Mouse (Mus musculus): ENCODE data around the gene Ttc39d. TPM values are rescaled to one million over a fixed set of nuclear protein-coding genes. Genes with fewer than 3 reads are reported as not detected.
"Not testable (repeated sequence)": the region's sequence is repeated elsewhere in the genome, so short reads cannot be mapped to it uniquely, and the experiment has no call there.

Gene Ttc39d
- polyA plus RNA-seq, 1 experiment: not detected

DNA sequence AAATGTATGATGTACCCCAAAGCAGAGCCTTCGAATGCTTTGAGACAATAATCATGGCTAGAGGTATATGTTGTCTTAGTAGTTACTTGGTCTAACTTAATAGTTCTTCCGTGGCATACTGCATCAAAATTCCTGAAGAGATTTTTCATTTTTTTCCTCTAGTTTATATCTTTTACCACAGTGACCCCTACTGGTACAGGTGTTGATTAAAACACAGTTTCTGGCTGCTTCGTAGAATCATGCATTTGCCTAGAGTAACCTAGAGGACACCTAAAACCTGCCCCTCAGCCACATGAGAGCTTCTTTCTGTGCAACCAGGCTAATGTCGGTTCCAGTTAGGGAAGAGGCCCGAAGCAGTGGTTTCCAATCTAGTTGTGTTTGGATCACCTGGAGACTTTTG is 14.2 kb upstream of the Ttc39d start:
- no peak for DNase-seq (ENCODE audit: low spot score)

DNA sequence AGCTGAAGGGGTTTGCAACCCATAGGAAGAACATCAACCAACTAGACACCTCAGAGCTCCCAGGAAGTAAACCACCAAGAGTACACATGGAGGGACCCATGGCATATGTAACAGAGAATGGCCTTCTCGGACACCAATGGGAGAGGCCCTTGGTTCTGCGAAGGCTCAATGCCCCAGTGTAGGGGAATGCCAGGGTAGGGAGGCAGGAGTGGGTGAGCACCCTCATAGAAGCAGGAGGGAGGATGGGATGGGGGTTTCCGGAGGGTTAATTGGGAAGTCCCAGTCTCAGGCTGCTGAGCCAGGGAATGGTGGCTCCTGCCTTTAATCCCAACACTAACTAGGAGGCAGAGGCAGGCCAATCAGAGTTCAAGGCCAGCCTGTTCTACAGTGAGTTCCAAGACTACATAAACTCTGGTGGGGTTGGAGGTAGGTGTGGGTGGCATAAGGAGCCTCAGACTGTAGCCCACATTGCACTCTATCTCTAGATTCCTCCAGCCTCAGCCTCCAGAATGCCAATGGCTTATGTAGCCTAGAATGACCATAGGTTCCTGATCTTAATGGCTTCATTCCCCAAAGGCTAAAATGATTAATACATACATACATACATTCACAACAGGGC is 8.0 kb upstream of the Ttc39d start:
- DNase-seq (ENCODE audit: low spot score): no peak

DNA sequence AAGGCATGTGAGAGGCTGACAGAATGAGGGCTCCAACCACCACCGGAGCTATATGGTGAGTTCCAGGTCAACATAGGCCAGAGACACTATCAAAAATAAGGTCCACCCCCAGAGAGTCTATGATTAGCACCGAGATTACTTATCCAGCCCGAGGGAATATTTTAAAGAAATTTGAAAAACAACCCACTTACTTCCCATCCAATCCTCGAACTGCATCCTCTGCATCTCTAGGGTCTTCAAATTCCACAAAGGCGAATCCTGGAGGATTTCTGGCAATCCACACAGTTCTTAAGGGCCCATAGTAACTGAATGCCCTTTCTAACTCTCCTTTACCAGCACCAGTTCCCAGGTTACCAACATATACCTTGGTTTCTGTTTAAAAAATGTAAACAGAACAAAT is 1.6 kb upstream of the Ttc39d start:
- DNase-seq (ENCODE audit: low spot score): no peak

DNA sequence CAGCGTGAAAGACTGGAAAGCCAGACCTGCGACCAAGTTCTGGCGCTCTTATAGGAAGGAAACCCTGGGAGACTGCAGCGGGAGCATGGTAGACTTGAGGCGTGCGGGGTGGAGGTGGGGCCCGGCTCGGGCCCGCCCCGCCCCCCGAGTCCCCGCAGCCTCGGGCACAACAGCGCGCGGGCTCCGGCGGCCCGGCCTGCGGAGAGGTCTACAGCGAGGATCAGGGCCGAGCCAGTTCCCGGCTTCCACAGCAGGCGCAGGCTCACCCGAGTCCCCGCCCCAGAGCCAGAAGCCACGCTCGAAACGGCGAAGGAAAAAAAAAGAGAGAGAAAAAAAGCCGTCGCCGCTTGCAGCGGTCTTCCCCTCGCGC is 974 bp upstream of the Ttc39d start:
- DNase-seq (ENCODE audit: low spot score): no peak

DNA sequence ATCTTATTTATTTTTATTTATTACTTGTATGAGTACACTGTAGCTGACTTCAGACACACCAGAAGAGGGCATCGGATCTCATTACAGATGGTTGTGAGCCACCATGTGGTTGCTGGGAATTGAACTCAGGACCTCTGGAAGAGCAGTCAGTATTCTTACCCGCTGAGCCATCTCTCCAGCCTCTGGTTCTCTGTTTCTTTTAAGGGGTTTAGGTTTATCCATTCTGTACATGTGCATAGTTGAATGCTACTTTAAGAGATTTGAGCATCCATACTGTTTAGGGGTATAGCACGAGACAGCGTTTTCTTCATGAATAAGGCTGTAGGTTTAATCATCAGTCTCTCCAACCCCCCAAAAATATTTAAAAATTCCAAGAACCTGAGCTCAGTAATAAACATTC is 6.7 kb downstream of the Ttc39d start:
- not testable (repeated sequence) for DNase-seq (ENCODE audit: low spot score)

DNA sequence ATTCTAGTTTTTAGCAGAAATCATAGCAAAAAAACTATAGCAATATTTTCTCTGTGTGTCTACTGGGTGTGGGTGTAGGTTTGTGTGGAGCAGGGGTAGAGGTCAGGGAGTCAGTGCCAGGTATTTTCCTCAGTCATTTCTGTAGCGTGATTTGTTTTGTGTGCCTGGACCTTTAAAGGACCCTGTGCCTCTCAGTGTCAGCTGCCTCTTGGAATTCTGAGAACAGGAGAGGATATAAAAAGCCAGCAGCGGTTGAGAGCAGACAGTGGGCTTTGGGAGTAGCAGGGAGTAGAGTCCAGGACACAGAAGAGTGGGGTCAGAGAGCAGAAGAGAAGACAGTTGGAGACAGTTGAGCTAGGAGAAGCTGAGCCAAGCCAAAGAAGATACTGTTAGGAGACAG is 12.9 kb downstream of the Ttc39d start:
- DNase-seq (ENCODE audit: low spot score): no peak

DNA sequence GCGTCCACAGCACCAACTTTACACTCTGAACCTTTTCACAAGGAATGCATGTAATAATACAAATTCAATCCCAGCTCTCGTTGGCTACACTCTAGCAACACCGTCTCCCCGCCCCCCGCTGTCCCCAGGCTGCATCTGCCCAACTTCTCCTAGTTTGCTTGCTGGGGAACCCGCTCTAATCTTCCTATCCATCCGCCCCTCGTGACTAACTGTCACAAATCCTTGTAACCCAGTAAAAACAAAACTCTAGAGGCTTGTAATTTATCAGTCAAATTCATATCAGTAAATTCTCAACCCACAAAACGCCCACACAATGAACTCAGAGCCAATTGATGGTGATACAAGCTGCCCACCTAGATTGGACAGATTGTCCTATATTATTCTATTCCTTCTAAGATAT is 13.9 kb downstream of the Ttc39d start:
- no peak for DNase-seq (ENCODE audit: low spot score)

DNA sequence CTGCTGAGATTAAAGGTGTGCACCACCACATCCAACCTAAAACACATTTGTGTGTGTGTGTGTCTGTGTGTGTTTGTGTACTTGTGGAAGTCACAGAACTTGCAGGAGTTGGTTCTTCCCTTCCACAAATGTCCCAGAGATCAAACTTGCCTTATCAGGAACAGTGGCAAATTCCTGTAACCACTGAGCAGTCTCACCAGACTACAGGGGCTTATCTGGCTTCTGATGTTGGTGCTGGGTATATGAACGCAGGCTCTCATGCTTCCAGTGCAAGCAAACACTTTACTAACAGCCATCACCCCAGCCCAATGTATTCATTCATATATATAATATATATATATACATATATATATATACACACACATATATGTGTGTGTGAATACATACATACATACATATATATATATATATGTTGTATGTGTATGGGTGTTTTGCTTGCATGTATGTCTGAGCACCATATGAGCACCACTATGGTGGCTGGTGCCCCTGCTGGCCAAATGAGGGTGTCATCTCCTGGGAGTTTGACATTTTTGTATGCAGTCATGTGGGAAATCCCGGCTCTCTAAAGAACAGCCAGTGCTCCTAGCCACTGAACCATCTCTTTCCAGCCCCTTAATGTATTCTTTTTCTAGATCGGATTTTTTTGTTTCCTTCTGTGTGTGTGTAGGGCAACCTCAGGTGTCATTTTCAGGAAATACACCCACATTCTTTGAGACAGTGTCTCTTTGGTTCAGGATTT is 14.8 kb downstream of the Ttc39d start:
- no peak for DNase-seq (ENCODE audit: low spot score)

DNA sequence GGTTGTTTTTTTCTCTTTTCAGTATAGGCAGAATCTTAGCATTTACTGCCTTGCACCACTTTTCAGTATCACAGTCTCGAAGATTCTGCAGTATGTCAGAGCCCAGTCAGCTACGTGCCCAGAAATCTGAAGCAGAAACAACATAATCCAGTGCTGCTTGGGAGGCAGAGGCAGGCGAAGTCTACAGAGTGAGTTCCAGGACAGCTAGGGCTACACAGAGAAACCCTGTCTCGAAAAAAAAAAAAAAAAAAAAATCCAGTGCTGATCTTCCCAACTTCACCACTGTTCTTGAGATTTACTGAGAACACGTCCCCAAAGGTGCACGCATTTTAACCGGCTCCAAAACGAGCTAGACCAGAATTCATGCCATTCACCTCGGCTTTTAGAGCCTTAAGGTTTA is 16.6 kb downstream of the Ttc39d start:
- DNase-seq (ENCODE audit: low spot score): no peak

DNA sequence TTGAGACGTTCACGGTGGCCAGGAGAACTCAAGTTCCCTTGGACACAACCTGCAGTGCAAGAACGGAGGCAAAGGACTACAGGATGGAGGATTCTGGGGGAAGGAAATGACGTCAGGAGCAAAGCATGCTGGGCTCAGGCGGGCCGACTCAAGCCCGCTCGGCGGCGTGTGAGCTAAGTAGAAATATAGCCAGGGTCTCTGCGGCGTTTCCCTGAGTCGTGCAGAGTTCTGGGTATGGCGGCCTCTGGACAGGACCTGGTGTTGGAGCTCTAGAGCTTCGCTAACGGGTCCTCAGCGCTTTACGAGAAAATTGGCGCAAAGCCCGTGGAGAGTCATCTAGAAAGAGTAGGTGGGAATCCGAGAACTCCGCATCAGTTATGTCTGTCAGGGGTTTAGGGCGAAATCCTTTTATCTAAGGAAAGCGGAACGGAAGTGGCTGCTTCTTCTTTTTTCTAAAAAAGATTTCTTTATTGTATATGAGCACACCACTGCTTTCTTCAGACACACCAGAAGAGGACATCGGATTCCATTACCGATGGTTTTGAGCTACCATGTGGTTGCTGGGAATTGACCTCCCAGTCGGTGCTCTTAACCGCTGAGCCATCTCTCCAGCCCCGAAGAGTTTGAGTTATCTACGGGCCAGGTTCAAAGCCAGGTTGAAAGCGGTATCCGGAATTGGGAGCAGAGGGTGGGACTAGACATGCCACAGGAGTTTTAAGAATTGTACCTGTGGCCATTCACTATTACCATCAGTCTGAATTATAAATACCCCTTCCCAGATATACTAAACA is 17.3 kb downstream of the Ttc39d start, which contains the start of gene Gemin6:
TSS of gene Gemin6 (plus strand) at position 116 of the 791 bp plus-strand sequence.
- DNase-seq (ENCODE audit: low spot score): peak; percentile 54

DNA sequence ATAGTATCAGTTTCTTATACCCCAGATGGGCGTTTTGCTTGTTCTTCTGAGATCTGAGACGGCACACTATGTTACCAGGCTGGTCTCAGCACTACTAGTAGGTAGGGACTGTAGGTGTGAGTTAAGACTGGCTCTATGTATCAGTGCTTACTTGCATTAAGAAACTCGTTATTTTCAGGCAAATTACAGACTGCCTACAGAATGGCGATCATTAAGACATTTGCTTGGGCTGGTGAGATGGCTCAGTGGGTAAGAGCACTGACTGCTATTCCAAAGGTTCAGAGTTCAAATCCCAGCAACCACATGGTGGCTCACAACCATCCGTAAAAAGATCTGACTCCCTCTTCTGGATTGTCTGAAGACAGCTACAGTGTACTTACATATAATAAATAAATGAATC is 17.9 kb downstream of the Ttc39d start:
- not testable (repeated sequence) for DNase-seq (ENCODE audit: low spot score)

DNA sequence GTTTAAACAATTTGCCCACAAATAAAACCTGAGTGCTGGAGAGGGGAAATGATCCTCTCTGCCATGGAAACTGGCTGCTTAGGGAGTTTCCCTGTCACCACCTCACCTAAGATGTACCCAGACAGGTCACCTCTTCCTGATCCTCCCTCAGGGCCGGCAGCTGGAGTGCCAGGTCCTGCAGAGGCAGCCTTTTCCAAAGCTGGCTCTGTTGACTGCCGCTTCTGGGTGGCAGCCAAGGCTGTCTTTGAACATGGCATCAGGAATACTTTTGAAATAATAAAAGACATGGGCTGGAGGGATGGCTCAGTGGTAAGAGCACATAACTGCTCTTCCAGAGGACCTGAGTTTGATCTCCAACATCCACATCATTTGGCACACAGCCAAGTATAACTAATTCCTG is 22.1 kb downstream of the Ttc39d start:
- no peak for DNase-seq (ENCODE audit: low spot score)

DNA sequence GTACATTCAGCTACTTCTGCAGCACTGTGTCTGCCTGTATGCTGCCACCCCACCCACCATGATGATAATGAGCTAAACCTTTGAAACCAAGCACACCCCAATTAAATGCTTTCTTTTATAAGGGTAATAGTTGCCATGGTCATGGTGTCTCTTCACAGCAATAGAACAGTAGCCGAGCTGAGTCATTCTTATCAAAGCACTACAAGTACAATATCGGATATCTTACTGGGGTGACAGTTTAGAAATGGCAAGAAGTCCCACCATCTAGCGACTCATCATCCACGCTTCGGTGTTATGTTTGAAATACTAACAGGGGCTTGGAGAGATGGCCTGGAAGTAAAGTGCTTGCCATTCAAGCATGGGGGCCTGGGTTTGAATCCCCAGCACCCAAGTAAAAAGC is 26.6 kb downstream of the Ttc39d start:
- DNase-seq (ENCODE audit: low spot score): no peak

DNA sequence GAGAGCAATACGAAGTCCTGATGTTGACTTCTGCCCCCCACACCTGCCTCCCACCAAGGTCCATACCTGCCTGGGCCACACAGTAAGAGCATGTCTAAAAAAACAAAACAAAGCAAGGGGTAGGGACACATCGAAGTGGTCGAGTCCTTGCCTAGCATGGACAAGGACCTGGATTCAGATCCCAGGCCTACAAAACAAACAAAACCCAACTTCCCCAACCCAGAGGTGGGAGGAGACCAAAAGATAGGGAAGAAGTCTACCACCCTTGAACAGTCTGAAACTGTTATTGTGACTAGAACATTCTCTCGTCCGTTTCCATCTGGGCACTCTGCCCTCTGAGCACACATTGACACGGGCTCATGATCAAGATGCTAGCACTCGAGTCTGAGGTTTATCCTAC is 27.1 kb downstream of the Ttc39d start:
- DNase-seq (ENCODE audit: low spot score): no peak

DNA sequence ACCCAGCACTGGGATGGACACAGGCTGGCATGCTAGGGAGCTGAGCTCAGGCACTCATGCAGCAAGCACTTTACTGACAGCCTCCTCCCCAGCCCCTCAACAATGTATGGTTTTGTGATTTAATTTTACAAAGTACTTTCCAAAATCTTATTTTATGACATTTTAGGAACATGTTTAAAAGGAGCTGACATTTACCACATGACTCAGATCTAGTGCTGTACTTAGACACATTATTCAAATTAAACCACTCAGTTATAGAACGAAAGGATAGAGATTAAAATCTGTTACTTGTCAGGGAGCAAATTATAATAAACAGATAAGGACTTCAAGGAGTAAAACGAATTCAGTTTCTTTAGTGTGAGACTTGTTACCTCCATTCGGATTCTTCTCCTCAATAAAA is 28.2 kb downstream of the Ttc39d start:
- no peak for DNase-seq (ENCODE audit: low spot score)

DNA sequence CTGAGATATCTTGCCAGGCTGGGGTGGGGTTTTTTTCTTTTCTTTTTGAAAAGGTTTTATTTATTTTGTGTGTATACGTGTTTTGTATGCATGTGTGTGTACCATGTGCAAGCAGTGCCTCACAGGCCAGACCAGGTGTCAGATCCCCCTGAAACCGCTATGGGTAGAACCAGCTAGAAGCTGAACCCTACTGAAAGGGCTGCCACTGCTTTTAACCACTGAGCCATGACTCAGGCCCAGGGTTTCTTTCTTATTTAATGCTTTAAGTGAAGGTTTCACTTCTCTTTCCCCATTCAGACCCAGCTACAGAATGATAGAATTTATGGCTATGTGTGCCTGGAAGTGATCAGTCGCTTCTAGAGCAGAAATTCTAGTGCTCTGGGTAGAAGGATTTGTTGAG is 29.5 kb downstream of the Ttc39d start:
- no peak for DNase-seq (ENCODE audit: low spot score)

DNA sequence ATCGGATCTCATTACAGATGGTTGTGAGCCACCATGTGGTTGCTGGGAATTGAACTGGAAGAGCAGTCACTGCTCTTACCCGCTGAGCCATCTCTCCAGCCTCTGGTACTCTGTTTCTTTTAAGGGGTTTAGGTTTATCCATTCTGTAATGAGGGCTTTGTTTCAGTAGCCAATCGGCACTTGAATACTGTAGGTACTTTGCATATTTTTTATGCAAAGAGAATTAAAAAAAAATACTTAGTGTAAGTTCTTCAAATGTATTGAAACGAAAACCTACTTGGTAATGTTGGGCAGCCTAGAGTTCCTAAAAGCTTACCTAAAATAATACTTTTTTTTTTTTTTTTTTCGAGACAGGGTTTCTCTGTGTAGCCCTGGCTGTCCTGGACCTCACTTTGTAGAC is 30.2 kb downstream of the Ttc39d start:
- DNase-seq (ENCODE audit: low spot score): no peak

DNA sequence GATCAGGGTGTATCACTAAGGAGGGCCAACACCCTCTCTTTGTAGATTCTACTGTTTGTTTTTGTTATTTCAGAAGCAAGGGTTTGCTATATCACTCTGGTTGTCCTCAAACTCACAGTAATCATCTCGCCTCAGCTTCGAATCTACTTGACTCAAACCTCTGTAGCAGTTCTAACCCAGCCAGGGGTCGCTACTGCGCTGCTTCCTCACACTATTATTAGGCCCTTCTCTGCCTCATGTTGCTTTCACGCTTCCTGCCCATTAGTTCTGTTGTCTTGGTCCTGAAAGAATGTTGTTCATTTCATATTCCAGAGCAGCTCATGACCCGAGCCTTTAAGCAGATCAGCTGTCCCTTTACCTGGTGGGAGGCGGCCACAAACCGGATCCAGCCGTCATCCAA is 34.3 kb downstream of the Ttc39d start:
- DNase-seq (ENCODE audit: low spot score): no peak

DNA sequence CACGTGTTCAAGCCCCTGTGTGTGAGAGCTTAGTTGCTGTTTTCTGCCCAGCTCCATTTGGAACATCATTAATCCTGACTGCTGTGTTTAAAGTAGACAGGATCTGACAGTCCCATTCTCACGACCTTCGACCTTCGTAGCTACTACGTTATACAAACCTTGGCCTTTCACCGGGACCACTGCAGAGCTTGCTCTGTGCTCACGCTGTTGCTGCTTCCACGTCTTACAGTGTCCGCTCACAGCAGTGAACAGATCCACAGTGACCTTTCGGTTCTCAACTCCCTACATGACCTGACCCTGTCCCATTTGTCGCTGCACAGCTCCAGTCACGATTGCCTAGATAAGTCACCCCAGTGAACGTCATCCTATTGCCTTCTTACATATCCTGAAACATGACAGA is 35.9 kb downstream of the Ttc39d start:
- no peak for DNase-seq (ENCODE audit: low spot score)

DNA sequence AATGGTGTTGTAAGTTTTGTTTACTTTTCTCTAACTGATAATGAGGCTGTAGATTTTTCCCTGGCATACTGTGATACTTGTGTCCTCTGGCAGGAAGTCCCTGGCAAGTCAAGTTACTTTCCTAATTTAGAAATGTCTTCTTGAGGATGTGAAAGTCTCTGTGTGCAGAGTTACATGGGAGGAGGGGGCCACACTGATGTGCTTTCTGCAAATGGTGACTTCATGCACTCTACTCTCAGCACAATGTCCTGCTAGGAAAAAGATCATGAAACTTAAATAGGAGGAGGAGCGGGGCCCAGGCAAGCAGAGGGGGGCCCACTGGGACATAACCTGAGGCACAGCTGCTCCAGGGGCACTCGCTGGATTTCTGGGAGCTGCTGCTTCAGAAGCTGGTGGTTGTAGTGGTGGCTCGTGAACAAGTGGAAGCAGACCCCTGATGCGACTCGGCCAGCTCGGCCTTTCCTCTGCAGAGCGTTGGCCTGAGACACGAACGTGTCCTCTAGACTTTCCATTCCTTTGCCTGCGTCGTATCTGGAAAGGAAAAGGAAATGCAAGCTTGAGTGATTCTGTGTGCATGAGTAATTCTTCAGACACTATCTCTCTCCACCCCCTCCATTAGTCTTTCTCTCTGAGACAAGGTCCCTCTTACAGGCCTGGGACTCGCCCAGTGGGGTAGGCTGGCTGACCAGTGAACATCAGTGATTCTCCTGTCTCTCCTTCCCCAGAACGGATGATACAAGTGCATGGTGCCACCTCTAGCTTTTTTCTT is 45.7 kb downstream of the Ttc39d start:
- no peak for DNase-seq (ENCODE audit: low spot score)

DNA sequence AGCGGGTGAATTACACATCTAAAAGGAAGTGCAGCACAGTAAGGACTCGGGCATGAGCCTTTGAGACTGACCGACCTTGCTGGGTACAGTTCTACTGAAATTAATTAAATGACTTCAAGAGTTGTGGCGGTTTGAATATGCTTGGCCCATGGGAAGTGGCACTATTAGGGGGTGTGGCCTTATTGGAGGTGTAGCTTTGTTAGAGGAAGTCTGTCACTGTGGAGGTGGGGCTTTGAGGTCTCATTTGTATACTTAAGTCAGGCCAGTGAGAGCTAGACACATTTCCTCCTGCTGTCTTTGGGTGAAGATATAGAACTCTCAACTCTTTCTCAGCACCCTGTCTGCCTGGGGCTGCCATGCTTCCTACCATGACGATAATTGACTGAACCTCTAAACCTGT is 47.2 kb downstream of the Ttc39d start:
- no peak for DNase-seq (ENCODE audit: low spot score)

DNA sequence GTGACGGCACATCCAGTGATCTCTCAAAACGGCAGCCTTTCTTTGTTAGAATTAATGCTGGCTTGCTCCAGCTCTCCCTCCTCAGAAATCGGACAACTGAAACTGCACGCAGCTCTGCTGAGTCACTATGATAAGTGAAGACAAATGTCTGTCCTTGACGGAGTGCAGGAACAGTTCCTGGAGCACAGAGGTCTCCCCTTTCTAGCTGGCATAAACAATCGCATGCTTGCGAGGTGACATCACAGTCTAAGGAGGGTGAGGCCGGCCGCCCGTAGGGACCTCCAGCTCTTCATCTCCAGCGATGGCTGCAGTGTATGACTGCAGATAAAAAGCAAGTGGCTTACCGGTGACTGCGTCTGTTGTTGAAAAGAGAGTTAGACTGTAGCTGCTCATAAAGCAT is 47.9 kb downstream of the Ttc39d start:
- peak; percentile 31 for DNase-seq (ENCODE audit: low spot score)

All from urinary bladder, adult 2 months (tissue).